Mouse (Mus musculus): Measurements from ENCODE around the gene Prss22.

GRCm38 (mm10) chr17:24012921-24013320, 15.0 kb upstream of the Prss22 start:
- TF ChIP-seq CTCF (IDR thresholded peaks at IDR 0.05), result no peak
- TF ChIP-seq EP300 (IDR thresholded peaks at IDR 0.05), result no peak

Measured in lung, postnatal 0 days (tissue).